Mouse (Mus musculus) spleen, adult 2 months (tissue): Measurements from ENCODE around the gene Wnt7a.

Experiments
- CTCF ChIP-seq: fragments of 200-500 bp; IDR thresholded peaks from 2 replicates; pipeline ENCODE4 v1.5.1; 2011; ENCODE audit warnings: mild to moderate bottlenecking, inconsistent platforms; ENCODE audit not compliant: insufficient read depth, insufficient read length, insufficient replicate concordance; ENCODE audit errors: extremely low read depth
- POLR2A ChIP-seq: fragments of 200-500 bp; IDR thresholded peaks from 2 replicates; pipeline ENCODE4 v1.6.1; 2011; ENCODE audit warnings: low read depth, low read length, inconsistent platforms

DNA sequence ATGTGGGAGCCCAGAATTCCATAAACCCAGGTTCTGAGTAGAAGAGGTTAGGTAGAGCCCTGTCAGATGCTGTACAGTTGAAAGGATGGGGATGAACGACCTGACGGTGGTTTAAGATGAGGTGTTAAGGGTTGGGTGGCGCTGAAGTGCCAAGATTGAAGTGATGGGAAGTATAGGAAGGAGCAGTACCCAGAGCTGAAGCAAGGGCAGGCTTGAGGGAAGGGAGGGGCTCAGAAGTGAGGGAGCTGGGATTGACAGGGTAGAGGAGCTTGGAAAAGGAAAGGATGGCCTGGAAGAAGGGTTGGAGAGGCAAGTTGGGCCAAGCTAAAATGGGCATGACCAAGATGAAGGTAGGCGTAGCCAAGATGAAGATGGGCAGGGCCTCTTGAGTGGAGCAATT, 10.5 kb upstream of the Wnt7a start:
- TF ChIP-seq CTCF (no peak), POLR2A (no peak)
